Mouse (Mus musculus) layer of hippocampus, postnatal 36 days (tissue): ENCODE results near the gene Wnt3a. TPM values are rescaled to one million over a fixed set of nuclear protein-coding genes. Genes with fewer than 3 reads are reported as not detected.
"Not testable (repeated sequence)": the region's sequence is repeated elsewhere in the genome, so short reads cannot be mapped to it uniquely, and the experiment has no call there.

Experiments used
- DNase-seq, 2 experiments: peaks; one replicate each; pipeline ENCODE4 v3.0.0; 2022
- total RNA-seq, 2 experiments: library from RNA; stranded (reverse); gene quantifications; 2 replicates each; pipeline ENCODE4 v1.2.3; 2021

Gene Wnt3a
- total RNA-seq, 2 experiments from 2014 or later: not detected

GRCm38 (mm10) chr11:59307422-59308163 is 17.0 kb upstream of the Wnt3a start:
- peak; percentile 71 to 78 for DNase-seq

GRCm38 (mm10) chr11:59306461-59307421 is 16.2 kb upstream of the Wnt3a start, which contains the start of gene Wnt9a:
TSS of gene Wnt9a (plus strand) at chr11:59306928.
- DNase-seq: no peak

- DNase-seq: no peak
These were observed 15.3 kb upstream of the Wnt3a start for GRCm38 (mm10) chr11:59305821-59306215.

GRCm38 (mm10) chr11:59305008-59305820 is 14.7 kb upstream of the Wnt3a start:
- no peak for DNase-seq

GRCm38 (mm10) chr11:59302700-59303569 is 12.4 kb upstream of the Wnt3a start:
- peak; percentile 80 to 81 for DNase-seq

- not testable (repeated sequence) for DNase-seq
These were observed 10.5 kb upstream of the Wnt3a start for GRCm38 (mm10) chr11:59301053-59301452.

- no peak for DNase-seq
These were observed 9.6 kb upstream of the Wnt3a start for GRCm38 (mm10) chr11:59300185-59300584.

GRCm38 (mm10) chr11:59297941-59298340 is 7.4 kb upstream of the Wnt3a start:
- peak in 1 of 2 experiments; percentile 47 for DNase-seq

- DNase-seq: no peak
These were observed 3.1 kb upstream of the Wnt3a start for GRCm38 (mm10) chr11:59293616-59294015.

- DNase-seq: no peak
These were observed 846 bp downstream of the Wnt3a start for GRCm38 (mm10) chr11:59289706-59290105.

- DNase-seq: no peak
These were observed 6.4 kb downstream of the Wnt3a start for GRCm38 (mm10) chr11:59284146-59284545.

GRCm38 (mm10) chr11:59282933-59283332 is 7.6 kb downstream of the Wnt3a start:
- no peak for DNase-seq

GRCm38 (mm10) chr11:59282111-59282510 is 8.4 kb downstream of the Wnt3a start:
- no peak for DNase-seq

- no peak for DNase-seq
These were observed 12.5 kb downstream of the Wnt3a start for GRCm38 (mm10) chr11:59278047-59278446.

- DNase-seq: no peak
These were observed 13.7 kb downstream of the Wnt3a start for GRCm38 (mm10) chr11:59276877-59277276.

- no peak for DNase-seq
These were observed 16.4 kb downstream of the Wnt3a start for GRCm38 (mm10) chr11:59274184-59274583.

- DNase-seq: no peak
These were observed 23.8 kb downstream of the Wnt3a start for GRCm38 (mm10) chr11:59266727-59267126.

- no peak for DNase-seq
These were observed 25.3 kb downstream of the Wnt3a start for GRCm38 (mm10) chr11:59265154-59265813.

GRCm38 (mm10) chr11:59264593-59264992 is 26.0 kb downstream of the Wnt3a start:
- no peak for DNase-seq

- peak; percentile 27 to 31 for DNase-seq
These were observed 26.5 kb downstream of the Wnt3a start for GRCm38 (mm10) chr11:59263870-59264563.
